9 mouse cellular contexts compared by ENCODE assay signal in the genomic region with DNA sequence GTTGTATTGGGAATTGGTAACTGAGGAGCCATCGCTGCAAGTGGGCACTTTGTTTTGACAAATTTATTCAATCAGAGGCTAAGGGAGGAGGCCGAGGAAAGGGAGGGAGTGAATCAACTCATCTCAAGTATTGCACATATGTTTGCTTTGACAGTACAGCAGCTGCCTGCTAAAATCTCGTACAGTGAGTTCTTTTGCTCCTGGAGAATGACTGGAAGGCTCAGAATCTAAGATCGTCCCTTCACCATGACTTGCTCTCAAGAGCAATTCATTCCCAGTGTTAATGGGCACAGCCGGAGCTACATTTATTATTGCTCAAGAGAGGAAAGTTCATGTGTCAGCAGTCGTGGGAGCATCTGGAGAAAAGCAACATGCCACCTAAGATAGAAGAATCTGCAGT.
DNase-seq lines count a peak whose midpoint lies in the region; ATAC-seq lines count a peak whose summit lies in the region.
"Had no signal": no experiment of that assay in that cellular context is flagged by ENCODE, and none has a peak within 500 bp of the region (broad histone marks: within the 10 kb centered on the region; RNA-seq: fewer than 3 reads in every experiment).

No protein-coding gene starts in this region.

- DNase-seq in kidney, postnatal 25 days: no peak
- peak; percentile 25 for DNase-seq in hindbrain, embryonic 14.5 days (ENCODE audit: low spot score)
- DNase-seq in limb, embryonic 10.5 days (ENCODE audit: low spot score): no peak
- peak; percentile 24 to 47 for DNase-seq in right cerebral cortex, postnatal 10 days (ENCODE audit: low spot score in 2 of 2)
- DNase-seq in urinary bladder, postnatal 36 days (ENCODE audit: low spot score in 2 of 2): no peak
- no peak for DNase-seq in spleen, adult 12 weeks (ENCODE audit: low spot score)
- DNase-seq in thymus, postnatal 4 days: no peak
- DNase-seq: kidney, adult 11 months had no signal

- H3K4me2 ChIP-seq in kidney, embryonic 15.5 days: 0 out of 2 replicates have a peak overlapping the region, but pooled peaks have one; percentile 19
- H3K4me2 ChIP-seq in hindbrain, embryonic 14.5 days (replicated peaks): peak overlapping the region; percentile 41

- H3K4me3 ChIP-seq in kidney, embryonic 15.5 days (replicated peaks): no peak overlapping the region
- no peak overlapping the region for H3K4me3 ChIP-seq in hindbrain, embryonic 14.5 days (replicated peaks; ENCODE audit: low read length)
- H3K4me3 ChIP-seq in limb, embryonic 10.5 days: peak overlapping the region; percentile 29; the same call in 1 of the 2 replicates

- H3K27me3 ChIP-seq in kidney, embryonic 15.5 days: no peaks in the 10 kb centered on the region
- no peaks in the 10 kb centered on the region for H3K27me3 ChIP-seq in hindbrain, embryonic 14.5 days (ENCODE audit: control insufficient read depth, insufficient read depth, low read length)
- H3K27me3 ChIP-seq in limb, embryonic 10.5 days (ENCODE audit: low read depth, poor library complexity, severe bottlenecking): no peaks in the 10 kb centered on the region

- H3K27ac ChIP-seq in kidney, embryonic 15.5 days: no peak overlapping the region
- H3K27ac ChIP-seq in hindbrain, embryonic 14.5 days: peak overlapping the region; percentile 54; the same call in 1 of the 2 replicates
- H3K27ac ChIP-seq in limb, embryonic 10.5 days: 0 out of 2 replicates have a peak overlapping the region, but pooled peaks have one; percentile 36

- no peak for ATAC-seq in kidney, embryonic 15.5 days (replicated peaks; ENCODE audit: low FRiP score)
- no peak for ATAC-seq in hindbrain, embryonic 14.5 days (ENCODE audit: low FRiP score)

- H3K9ac ChIP-seq in kidney, embryonic 15.5 days: no peak overlapping the region
- H3K9ac ChIP-seq in hindbrain, embryonic 14.5 days: no peak overlapping the region; the same call in 1 of the 2 replicates

- H3K36me3 ChIP-seq in kidney, embryonic 15.5 days: no peaks in the 10 kb centered on the region
- H3K36me3 ChIP-seq in hindbrain, embryonic 14.5 days (replicated peaks; ENCODE audit: control insufficient read depth, insufficient read depth): no peaks in the 10 kb centered on the region
- no peaks in the 10 kb centered on the region for H3K36me3 ChIP-seq in limb, embryonic 10.5 days

- 26% methylated on average over 6 of the region's 6 CpGs for WGBS in kidney, embryonic 15.5 days
- 24% methylated on average over 6 of the region's 6 CpGs for WGBS in hindbrain, embryonic 14.5 days
- WGBS in limb, embryonic 10.5 days: 39% methylated on average over 6 of the region's 6 CpGs

- H3K9me3 ChIP-seq in kidney, embryonic 15.5 days (replicated peaks): no peaks in the 10 kb centered on the region
- no peaks in the 10 kb centered on the region for H3K9me3 ChIP-seq in hindbrain, embryonic 14.5 days (ENCODE audit: control insufficient read depth, low read length)
- H3K9me3 ChIP-seq in limb, embryonic 10.5 days (replicated peaks): no peaks in the 10 kb centered on the region

- H3K4me1 ChIP-seq in kidney, embryonic 15.5 days: no peaks in the 10 kb centered on the region
- H3K4me1 ChIP-seq in hindbrain, embryonic 14.5 days (replicated peaks; ENCODE audit: control insufficient read depth, insufficient read depth, low read length): peaks cover 7% of the 10 kb centered on the region; the same call in 1 of the 2 replicates
- peaks cover 15% of the 10 kb centered on the region for H3K4me1 ChIP-seq in limb, embryonic 10.5 days

Comparison
In these comparisons a context has a peak if more than half of its experiments do, and no peak if none do; other contexts are left out.
1. DNase-seq: peak in hindbrain, embryonic 14.5 days (single experiment) and right cerebral cortex, postnatal 10 days (2 of 2); none in kidney, postnatal 25 days (0 of 2), limb, embryonic 10.5 days (single experiment), urinary bladder, postnatal 36 days (0 of 2), spleen, adult 12 weeks (single experiment) and thymus, postnatal 4 days (single experiment).